Mouse (Mus musculus) ovary, postnatal 36 days (tissue): ENCODE results near the gene Carmil1.
A peak's percentile ranks its signal among the peaks of the same experiment; 100 is the strongest.
"Not testable (repeated sequence)": the region's sequence is repeated elsewhere in the genome, so short reads cannot be mapped to it uniquely, and the experiment has no call there.

Experiments
- DNase-seq: peaks from one replicate; pipeline ENCODE4 v3.0.0; 2022; ENCODE audit warnings: low spot score, mixed read lengths

Gene Carmil1

GRCm38 (mm10) chr13:24104611-24105339 is 175.8 kb downstream of the Carmil1 start:
- not testable (repeated sequence) for DNase-seq

GRCm38 (mm10) chr13:24104016-24104415 is 176.6 kb downstream of the Carmil1 start:
- no peak for DNase-seq

GRCm38 (mm10) chr13:24103152-24103551 is 177.4 kb downstream of the Carmil1 start:
- DNase-seq = no peak

GRCm38 (mm10) chr13:24102256-24102655 is 178.3 kb downstream of the Carmil1 start:
- DNase-seq = no peak

- no peak for DNase-seq
These were observed 179.2 kb downstream of the Carmil1 start for GRCm38 (mm10) chr13:24101157-24102130.

- DNase-seq = no peak
These were observed 180.0 kb downstream of the Carmil1 start for GRCm38 (mm10) chr13:24100516-24101094.

GRCm38 (mm10) chr13:24096573-24096972 is 184.0 kb downstream of the Carmil1 start:
- no peak for DNase-seq

GRCm38 (mm10) chr13:24094825-24095547 is 185.6 kb downstream of the Carmil1 start:
- DNase-seq = no peak

GRCm38 (mm10) chr13:24093108-24093507 is 187.5 kb downstream of the Carmil1 start:
- no peak for DNase-seq

GRCm38 (mm10) chr13:24092073-24092472 is 188.5 kb downstream of the Carmil1 start:
- no peak for DNase-seq

GRCm38 (mm10) chr13:24082153-24082552 is 198.4 kb downstream of the Carmil1 start:
- no peak for DNase-seq

- DNase-seq = no peak
These were observed 198.9 kb downstream of the Carmil1 start for GRCm38 (mm10) chr13:24081698-24082097.

GRCm38 (mm10) chr13:24072588-24072987 is 208.0 kb downstream of the Carmil1 start:
- no peak for DNase-seq

GRCm38 (mm10) chr13:24067553-24067952 is 213.0 kb downstream of the Carmil1 start:
- no peak for DNase-seq

GRCm38 (mm10) chr13:24065536-24065935 is 215.1 kb downstream of the Carmil1 start:
- DNase-seq = no peak

GRCm38 (mm10) chr13:24062770-24063169 is 217.8 kb downstream of the Carmil1 start:
- no peak for DNase-seq

GRCm38 (mm10) chr13:24055072-24055869 is 225.3 kb downstream of the Carmil1 start:
- DNase-seq = no peak

- no peak for DNase-seq
These were observed 229.1 kb downstream of the Carmil1 start for GRCm38 (mm10) chr13:24051496-24051895.

- no peak for DNase-seq
These were observed 230.3 kb downstream of the Carmil1 start for GRCm38 (mm10) chr13:24050330-24050729.

GRCm38 (mm10) chr13:24049267-24050034 is 231.1 kb downstream of the Carmil1 start:
- peak; percentile 10 for DNase-seq
